Mouse (Mus musculus) thymus, adult 2 months (tissue): ENCODE measurements around the gene Dffa. TPM values are rescaled to one million over a fixed set of nuclear protein-coding genes. Genes with fewer than 3 reads are reported as not detected.

Experiments used
- DNase-seq: peaks from one replicate; pipeline ENCODE4 v3.0.0; 2021
- H3K27ac ChIP-seq: fragments of 200-500 bp; 2 replicates; pipeline ENCODE4 v1.5.1; 2012; ENCODE audit warnings: low read length, control low read depth; ENCODE audit not compliant: control insufficient read depth, insufficient read depth
- H3K27me3 ChIP-seq: fragments of 200-500 bp; 2 replicates; pipeline ENCODE4 v1.6.1; 2012; ENCODE audit warnings: mild to moderate bottlenecking, low read length, moderate library complexity, mixed read lengths; ENCODE audit not compliant: control insufficient read depth, insufficient read depth
- H3K36me3 ChIP-seq: fragments of 200-500 bp; 2 replicates; pipeline ENCODE4 v1.6.1; 2012; ENCODE audit warnings: mild to moderate bottlenecking, low read length, moderate library complexity; ENCODE audit not compliant: control insufficient read depth, insufficient read depth
- H3K4me1 ChIP-seq: fragments of 200-500 bp; replicated peaks from 2 replicates; pipeline ENCODE4 v1.6.1; 2012; ENCODE audit warnings: low read length; ENCODE audit not compliant: control insufficient read depth, insufficient read depth
- H3K4me3 ChIP-seq: fragments of 200-500 bp; 2 replicates; pipeline ENCODE4 v1.5.1; 2012; ENCODE audit warnings: mild to moderate bottlenecking, low read length, control low read depth, moderate library complexity; ENCODE audit not compliant: control insufficient read depth, insufficient read depth
- CTCF ChIP-seq: fragments of 200-500 bp; IDR thresholded peaks from 2 replicates; pipeline ENCODE4 v1.5.1; 2012; ENCODE audit warnings: mild to moderate bottlenecking, control low read depth, low read length, moderate library complexity, borderline replicate concordance; ENCODE audit not compliant: control insufficient read depth, poor library complexity, insufficient read depth; ENCODE audit errors: extremely low read depth
- POLR2A ChIP-seq: fragments of 200-500 bp; IDR thresholded peaks from 2 replicates; pipeline ENCODE4 v1.6.1; 2012; ENCODE audit warnings: mild to moderate bottlenecking, low read length, control low read depth, moderate library complexity; ENCODE audit not compliant: control insufficient read depth, poor library complexity, insufficient read depth; ENCODE audit errors: extremely low read depth
- WGBS: fragments of 180-500 bp; shearing (Covaris S2); methylation state at CpG from one replicate; pipeline ENCODE4 v1.1.7; 2018; 5-methylcytosine and 5-hydroxymethylcytosine counted together
- polyA plus RNA-seq: library from polyadenylated mRNA; depleted of rRNA; stranded (reverse); fragments of >200 nt; gene quantifications from 2 replicates; pipeline ENCODE4 v1.2.3, GENCODE M21; 2012

Gene Dffa
- polyA plus RNA-seq, 1 experiment, result 40.2 TPM

- 93% methylated on average over 20 of the region's 21 CpGs for WGBS
- Histone ChIP-seq H3K27ac (no peak overlapping the region), H3K27me3 (no peaks in the 10 kb centered on the region), H3K4me3 (no peak overlapping the region), H3K4me1 (peaks cover 6% of the 10 kb centered on the region), H3K36me3 (no peaks in the 10 kb centered on the region)
- TF ChIP-seq CTCF, result no peak
- no peak for TF ChIP-seq POLR2A
- DNase-seq, result no peak
Observed at GRCm38 (mm10) chr4:149131789-149132565, 28.0 kb downstream of the Dffa start.

DNA sequence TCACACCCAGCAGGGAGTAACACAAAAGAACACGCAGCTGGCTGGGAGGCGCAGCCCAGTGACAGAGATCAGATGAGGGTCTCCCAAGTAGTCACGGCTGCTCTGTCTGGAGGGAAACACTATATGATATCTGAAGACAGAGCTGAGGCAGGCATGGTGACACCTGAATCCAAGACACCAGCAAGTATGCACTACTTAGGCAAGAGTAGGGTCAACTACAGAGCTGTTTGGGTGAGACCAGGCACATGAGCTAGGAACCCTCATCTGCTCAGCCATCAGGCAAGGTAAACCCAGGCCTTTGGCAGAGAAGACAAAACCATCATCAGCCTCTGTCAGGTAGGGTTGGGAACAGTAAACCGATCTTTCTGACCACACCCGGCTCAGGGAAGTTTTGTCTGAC, 29.4 kb downstream of the Dffa start:
- WGBS, result 97% methylated on average over 5 of the region's 5 CpGs
- TF ChIP-seq POLR2A (no peak), CTCF (no peak)
- H3K27ac ChIP-seq, result no peak overlapping the region

DNA sequence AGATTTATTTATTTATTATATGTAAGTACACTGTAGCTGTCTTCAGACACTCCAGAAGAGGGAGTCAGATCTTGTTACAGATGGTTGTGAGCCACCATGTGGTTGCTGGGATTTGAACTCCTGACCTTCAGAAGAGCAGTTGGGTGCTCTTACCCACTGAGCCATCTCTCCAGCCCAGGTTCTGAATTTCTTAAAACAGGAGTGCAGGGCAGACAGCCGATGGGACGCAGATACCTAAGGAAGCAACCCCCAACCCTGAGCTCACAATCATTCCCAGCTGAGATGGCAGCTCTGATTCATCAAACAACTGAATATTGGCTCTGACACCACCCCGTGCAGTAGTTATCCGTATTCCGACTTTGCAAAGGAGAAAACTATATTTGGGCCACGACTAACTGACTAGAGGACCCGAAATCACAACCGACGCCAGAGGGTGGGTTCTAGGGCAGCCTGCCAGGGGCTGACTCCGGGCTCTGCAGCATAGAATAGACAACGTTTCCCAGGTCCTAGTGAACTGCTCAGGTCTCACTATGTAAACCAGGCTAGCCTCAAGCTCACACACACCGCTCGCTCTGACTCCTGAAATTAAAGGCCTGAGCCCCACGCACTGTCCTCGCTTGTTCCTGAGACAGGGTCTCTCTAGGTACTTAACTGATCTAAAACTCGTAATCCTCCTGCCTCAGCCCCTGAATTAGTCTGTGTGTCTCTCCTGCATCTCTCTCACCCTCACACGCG, 32.3 kb downstream of the Dffa start:
- no peak overlapping the region for H3K27ac ChIP-seq
- H3K27me3 ChIP-seq, result no peaks in the 10 kb centered on the region
- 0 out of 2 replicates have a peak overlapping the region, but pooled peaks have one; percentile 8 for H3K4me3 ChIP-seq
- no peak for DNase-seq
- H3K36me3 ChIP-seq, result no peaks in the 10 kb centered on the region
- no peak for TF ChIP-seq POLR2A
- no peak for TF ChIP-seq CTCF
- WGBS, result 84% methylated on average over 18 of the region's 18 CpGs
- H3K4me1 ChIP-seq, result peaks cover 6% of the 10 kb centered on the region

More for the DNA sequence above, 29.4 kb downstream of the Dffa start:
- Histone ChIP-seq H3K4me3 (no peak overlapping the region), H3K27me3 (no peaks in the 10 kb centered on the region), H3K4me1 (peaks cover 6% of the 10 kb centered on the region), H3K36me3 (no peaks in the 10 kb centered on the region)
- DNase-seq, result no peak

- peak; percentile 91 for DNase-seq
- WGBS, result under 1% methylated on average over 68 of the region's 68 CpGs
- H3K4me1 ChIP-seq, result peaks cover 6% of the 10 kb centered on the region
- no peaks in the 10 kb centered on the region for H3K36me3 ChIP-seq
- TF ChIP-seq CTCF (peak; percentile 97), POLR2A (peak; percentile 28; the same call in 1 of the 2 replicates)
- no peaks in the 10 kb centered on the region for H3K27me3 ChIP-seq
- H3K4me3 ChIP-seq, result peak within 1 kb of the TSS; percentile 83
- no peak within 1 kb of the TSS for H3K27ac ChIP-seq
Observed at GRCm38 (mm10) chr4:149136982-149137770, 33.2 kb downstream of the Dffa start, which contains the start of gene Cenps. Gene Cenps, minus strand, starts transcription at chr4:149137629.

DNA sequence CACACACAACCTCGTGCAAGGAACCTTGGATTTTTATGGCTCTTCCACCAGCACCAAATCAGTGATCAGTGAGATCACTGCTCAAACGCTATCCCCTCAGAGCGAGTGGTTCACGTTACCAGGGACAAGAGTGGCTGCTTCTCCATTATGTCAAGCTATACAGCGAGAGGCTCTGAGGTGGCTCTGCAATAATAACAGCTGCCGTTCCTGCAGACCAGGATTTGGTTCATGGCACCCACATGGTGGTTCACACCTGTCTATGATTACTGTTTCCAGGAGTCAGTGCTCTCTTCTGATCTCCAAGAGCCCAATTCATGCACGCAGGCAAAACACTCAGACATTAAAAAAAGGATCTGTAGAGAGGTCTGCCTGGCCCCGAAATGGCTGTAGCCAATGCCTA, 34.6 kb downstream of the Dffa start:
- H3K4me1 ChIP-seq, result peaks cover 6% of the 10 kb centered on the region
- no peak for TF ChIP-seq CTCF
- no peak for TF ChIP-seq POLR2A
- H3K36me3 ChIP-seq, result no peaks in the 10 kb centered on the region
- H3K27me3 ChIP-seq, result no peaks in the 10 kb centered on the region
- WGBS, result 92% methylated on average over 8 of the region's 8 CpGs
- no peak overlapping the region for H3K27ac ChIP-seq
- no peak for DNase-seq
- H3K4me3 ChIP-seq, result no peak overlapping the region

GRCm38 (mm10) chr4:149143594-149143993, 39.6 kb downstream of the Dffa start:
- Histone ChIP-seq H3K4me1 (peaks cover 13% of the 10 kb centered on the region), H3K27me3 (no peaks in the 10 kb centered on the region), H3K36me3 (no peaks in the 10 kb centered on the region), H3K27ac (no peak overlapping the region), H3K4me3 (no peak overlapping the region)
- DNase-seq, result no peak
- WGBS, result 24% methylated on average over 4 of the region's 4 CpGs
- TF ChIP-seq POLR2A, result no peak
- no peak for TF ChIP-seq CTCF
